Mouse (Mus musculus): Measurements from ENCODE around the gene Mplkip.
A peak's percentile ranks its signal among the peaks of the same experiment; 100 is the strongest.

Mplkip gene

DNA sequence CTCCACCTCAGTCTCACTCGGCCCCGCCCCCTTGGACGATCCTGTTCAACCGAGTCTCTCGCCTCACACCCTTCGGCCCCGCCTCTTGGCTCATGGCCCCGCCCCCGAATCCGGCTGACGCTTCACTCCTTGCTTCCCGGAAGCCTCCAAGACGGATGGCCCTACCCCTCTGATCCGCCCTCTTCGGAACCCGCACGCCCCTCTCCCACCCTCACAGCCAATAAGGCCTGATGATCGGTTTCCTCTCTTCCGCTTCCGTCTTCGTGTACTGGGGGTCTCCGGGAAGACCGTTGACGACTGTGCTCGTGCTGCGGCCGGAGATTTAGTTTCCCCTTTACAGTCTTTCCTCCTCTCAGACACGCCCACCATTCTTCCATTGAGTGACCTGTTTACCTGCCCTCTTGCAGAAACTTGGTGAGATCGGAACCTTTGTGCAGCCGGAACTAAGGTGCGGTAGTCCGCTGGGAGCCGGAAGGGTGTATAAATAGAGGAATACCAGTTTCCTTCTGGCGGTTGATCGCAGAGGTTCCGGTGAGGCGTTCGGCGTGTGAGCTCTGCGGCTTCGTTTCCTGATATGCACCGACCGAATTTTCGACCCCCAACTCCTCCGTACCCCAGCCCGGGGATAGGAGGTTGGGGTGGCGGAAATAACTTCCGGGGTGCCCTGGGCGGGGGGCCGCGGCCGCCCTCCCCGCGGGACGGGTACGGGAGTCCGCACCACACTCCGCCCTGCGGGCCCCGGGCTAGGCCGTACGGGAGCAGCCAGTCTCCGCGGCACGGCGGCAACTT lies at the start of gene Mplkip, which contains the start of gene Sugct:
Gene Mplkip, plus strand, starts transcription at position 282 of the 789 bp plus-strand sequence.
Gene Sugct, minus strand, starts transcription at position 643 of the 789 bp plus-strand sequence.
- peak; percentile 99 for DNase-seq (ENCODE audit: low spot score in 2 of 2)

DNA sequence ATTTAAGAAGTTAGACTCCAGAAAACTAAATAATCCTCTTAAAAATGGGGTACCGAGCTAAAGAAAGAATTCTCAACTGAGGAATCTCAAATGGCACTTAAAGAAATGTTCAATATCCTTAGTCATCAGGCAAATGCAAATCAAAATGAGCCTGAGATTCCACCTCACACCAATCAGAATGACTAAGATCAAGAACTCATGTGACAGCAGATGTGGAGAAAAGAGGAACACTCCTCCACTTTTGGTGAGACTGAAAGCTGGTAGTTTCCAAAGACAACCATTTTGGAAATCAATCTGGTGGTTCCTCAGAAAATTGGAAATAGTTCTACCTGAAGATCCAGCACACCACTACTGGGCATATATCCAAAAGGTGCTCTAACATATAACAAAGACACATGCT lies 27.6 kb upstream of the Mplkip start:
- DNase-seq (ENCODE audit: low spot score in 2 of 2) = no peak

DNA sequence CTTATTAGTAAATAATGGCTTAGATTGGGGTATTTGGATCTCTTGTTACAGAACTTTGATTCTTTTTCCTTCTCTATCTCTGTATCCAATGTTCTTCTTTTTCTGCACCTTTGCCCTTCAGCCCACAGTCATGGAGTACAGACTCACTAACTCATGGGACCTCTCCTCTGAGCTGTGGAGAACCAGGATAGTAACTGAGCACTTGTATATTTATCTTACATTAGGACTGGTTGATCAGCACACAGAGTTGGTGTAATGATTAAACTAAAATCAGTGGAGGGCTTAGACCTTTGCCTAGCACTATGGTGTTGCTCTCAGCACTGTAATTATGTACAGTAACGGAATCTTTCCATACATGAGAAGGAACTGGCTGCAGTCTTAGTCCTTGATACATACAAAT lies 23.9 kb upstream of the Mplkip start:
- no peak for DNase-seq (ENCODE audit: low spot score in 2 of 2)

DNA sequence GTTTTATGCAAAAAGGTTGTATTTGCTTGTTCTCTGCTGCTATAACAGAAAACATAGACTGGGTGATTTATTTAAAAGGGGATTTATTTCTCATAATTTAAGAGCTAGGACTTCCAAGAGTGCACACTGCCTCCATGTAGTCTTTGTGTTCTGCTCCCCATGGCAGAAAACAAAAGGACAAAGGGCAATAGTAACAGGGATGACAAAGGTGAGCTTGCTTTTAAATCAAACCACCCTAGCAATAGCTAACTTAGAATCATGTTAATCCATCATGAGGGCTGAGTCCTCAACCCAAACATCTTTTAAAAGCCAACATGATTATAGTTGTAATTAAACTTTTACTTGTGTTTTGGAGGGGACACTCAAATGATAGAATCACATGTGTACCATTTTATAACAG lies 5.5 kb upstream of the Mplkip start:
- DNase-seq (ENCODE audit: low spot score in 2 of 2) = no peak

DNA sequence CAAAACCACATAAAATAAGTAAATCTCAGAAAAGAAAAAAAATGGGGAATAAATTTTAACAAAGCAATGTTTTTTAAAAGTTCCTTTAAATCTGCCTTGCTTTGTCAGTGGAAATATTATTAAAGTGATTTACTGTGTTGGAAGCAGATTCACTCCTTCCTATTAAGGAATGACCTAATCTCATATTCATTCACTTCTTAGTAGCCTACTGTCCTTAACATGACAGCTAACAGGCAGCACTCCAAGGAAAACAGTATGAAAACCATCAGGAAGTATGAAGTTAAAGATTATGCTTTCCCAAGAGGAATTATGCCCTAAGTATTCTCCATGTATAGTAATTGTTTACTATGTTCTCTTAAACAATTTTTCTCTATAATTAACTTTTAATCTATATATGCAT lies 4.3 kb upstream of the Mplkip start:
- no peak for DNase-seq (ENCODE audit: low spot score in 2 of 2)

DNA sequence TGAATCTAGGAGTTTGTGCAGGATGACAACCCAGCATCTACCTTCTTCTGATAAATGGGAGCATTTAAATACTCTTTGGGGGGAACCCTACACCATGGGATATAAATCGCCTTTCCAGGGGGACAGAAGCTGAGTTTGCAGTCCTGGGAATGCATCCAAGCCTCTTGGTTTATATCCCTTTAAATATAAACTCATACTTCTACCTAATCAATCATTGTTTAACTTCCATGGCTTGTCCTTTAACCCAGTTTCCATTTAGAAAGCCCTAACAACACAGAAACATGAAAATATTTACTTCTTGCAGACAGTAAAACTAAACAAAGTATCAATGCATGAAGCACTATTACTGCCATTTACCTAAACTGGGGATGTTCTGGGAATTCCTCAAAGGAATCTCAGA lies 3.6 kb upstream of the Mplkip start:
- DNase-seq (ENCODE audit: low spot score in 2 of 2) = no peak

DNA sequence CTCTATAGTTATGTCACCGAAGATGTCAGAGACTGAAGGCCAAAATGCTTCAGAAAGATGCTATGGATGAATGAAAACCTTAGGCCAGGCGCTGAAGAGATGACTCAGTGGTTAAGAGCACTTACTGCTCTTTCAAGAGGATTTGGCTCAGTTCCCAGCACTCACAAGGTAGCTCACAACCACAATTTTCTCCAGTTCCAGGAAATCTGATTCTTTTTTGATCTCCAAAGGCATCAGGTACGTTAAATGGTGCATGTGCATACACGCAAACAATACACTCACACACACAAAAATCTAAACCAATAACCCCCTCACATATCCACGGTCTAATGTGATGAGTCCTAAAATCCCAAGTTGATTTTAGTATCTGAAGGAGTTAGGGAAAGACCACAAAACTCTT lies 1.2 kb upstream of the Mplkip start:
- peak in 1 of 2 experiments; percentile 9 for DNase-seq (ENCODE audit: low spot score in 2 of 2)

DNA sequence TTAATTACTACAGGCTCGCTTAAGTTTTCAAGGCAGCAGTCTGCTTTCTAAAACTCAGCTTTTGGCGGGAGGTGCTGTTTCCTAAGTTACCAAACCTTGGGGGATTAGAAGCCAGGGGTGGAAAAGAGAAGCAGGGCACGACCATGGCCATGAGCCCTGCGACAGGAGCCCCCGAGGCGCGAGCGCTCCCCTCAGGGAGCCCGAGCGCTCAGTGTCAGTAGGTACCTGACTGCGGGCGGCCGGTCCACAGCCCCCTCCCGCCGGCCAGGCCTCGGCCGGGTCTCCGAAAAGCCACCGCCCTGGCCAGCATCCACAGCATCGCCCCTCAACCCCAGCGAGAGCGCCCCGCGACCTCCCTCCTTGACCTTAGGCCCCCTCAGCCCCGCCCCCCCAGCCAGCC lies 578 bp upstream of the Mplkip start:
- peak; percentile 38 to 50 for DNase-seq (ENCODE audit: low spot score in 2 of 2)

DNA sequence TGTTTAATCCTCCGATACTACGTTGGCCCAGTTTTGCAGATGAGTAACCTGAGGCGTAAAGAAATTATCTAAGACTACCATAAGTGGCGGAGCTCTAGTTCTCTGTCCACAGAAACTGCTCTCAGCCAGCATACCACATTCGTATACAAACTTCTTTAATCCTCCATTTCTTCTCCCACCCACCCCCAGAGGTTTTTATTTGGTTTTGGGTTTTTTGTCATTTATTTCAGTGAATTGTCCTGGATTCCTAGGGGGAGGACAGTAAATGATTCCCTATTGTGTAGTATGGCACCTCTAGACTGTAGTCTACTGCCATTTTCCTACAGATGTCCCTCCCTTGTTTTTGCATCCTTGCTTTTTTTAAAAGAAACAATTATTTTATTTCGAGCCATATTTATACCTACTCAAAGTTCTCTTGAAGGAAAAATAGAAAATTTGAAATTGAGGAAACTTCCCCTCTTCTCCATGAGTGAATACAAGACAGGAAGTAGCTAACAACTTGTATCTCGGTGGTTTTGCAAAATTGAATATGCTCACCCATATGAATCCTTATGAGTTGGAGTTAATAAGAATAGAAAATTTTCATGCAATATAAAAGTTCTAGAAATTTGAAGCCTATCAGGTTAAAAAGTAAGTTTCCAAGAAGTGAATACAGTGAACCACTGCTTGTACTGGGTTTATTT lies 1.0 kb downstream of the Mplkip start:
- DNase-seq (ENCODE audit: low spot score in 2 of 2) = no peak

DNA sequence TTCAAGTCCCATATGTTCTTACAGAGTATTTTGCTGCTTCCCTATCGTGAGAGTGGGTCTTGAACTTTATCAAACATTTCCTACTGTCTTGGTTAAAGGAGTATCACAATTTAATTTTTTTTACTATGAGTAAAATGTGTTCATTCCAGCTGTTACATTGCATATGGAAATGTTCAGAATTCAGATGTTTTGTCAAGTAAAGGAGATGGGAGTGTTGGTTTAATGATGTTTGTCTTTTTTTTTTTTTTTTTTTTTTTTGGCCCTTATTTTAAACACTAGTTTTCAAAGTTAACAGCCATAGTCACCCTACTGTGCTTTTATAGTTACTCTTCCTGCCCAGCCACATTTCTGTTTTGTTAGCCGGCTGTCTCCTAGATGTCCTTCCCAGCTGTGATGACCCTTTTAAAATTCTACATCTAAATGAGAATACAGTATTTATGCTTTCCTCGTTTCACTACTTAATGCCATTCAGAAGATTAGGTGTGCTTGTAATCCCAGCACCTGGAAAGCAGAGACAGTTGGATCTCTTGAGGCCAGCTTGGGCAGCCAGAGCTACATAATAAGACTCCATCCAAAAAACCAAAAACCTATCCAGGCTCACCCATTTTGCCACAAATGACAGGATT lies 5.2 kb downstream of the Mplkip start:
- DNase-seq (ENCODE audit: low spot score in 2 of 2) = no peak

DNA sequence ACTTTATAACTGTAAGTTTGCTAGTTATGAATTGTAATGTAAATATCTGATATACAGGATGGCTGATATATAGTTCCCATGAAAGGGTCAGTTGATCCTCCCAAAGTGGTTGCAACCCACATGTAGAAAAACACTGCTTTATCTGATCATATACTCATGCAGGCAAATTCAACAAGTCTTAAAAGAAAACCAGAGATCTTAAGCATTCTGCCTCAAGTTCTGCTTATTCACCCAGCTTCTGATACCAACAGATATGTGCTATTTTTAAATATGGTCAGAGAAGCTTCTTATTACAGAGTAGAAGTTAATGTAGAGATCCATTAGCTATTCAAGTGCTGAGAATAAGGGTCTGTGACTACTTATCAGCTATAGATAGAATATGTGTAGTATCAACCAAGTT lies 6.3 kb downstream of the Mplkip start:
- DNase-seq (ENCODE audit: low spot score in 2 of 2) = no peak

DNA sequence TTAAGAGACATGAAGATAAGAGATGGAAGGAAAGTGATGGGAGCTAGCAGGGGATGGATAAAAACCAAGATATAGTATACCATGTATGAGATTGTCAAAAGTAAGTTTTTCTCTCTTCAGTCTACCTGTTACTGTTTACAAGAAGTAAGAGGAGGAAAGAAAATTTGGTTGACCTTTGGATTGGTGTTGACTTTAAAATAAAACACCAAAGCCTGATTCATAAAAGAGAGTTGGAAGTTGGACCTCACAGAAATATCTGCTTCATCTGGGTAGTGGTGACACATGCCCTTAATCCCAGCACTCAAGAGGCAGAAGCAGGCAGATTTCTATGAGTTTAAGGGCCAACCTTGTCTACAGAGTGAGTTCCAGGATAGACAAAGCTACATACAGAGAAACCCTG lies 7.3 kb downstream of the Mplkip start:
- DNase-seq (ENCODE audit: low spot score in 2 of 2) = no peak

DNA sequence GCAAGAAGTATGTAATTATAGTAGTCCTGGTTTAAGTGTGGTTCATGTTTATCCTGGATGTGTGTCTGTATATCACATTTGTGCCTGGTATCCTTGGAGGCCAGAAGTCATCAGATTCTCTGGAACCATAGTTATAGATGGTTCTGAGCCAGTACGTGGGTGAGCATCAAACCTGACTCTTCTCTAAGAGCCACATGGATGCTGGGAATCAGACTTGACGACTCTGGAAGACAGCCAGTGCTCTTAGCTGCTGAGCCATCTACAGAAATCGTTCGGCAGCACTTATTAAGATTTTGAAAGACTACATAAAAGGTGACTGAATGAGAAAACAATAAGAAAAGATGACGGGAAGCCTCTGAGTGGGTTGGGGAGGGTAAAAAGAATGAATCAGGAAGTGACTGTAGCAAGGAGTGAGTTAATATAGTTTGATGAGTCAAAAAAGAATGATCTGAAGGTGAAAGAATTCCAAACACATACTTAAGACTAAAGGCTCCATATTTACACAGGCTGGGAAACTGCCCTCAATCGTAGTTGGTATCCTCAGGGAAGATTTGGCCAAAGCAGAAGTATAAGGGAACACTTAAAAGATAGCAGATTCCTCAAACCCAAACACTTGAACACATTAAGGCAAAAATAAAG lies 10.3 kb downstream of the Mplkip start:
- DNase-seq (ENCODE audit: low spot score in 2 of 2) = peak in 1 of 2 experiments; percentile 28

DNA sequence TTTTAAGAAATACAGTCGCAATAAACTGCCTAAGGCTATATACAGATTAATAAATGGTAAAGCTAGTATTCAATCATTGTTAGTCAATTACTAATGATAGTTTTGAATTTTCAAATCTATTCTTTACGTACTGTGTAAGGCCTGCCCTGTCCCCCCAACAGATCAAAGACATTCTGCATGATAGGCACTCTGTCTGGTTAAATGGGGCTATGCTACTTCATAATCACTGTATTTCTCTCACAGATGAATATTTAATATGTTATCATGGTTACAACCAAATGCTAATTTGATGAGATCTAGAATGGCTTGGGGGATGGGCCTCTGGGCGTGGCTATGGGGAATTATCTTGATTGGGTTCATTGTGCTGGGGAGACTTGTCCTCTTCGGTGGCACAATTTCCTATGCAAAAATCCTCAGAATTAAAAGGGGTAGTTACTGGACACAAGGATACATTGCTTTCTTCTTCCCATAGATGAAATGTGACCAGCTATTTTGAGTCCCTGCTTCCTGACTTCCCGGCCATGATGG lies 13.9 kb downstream of the Mplkip start:
- no peak for DNase-seq (ENCODE audit: low spot score in 2 of 2)

DNA sequence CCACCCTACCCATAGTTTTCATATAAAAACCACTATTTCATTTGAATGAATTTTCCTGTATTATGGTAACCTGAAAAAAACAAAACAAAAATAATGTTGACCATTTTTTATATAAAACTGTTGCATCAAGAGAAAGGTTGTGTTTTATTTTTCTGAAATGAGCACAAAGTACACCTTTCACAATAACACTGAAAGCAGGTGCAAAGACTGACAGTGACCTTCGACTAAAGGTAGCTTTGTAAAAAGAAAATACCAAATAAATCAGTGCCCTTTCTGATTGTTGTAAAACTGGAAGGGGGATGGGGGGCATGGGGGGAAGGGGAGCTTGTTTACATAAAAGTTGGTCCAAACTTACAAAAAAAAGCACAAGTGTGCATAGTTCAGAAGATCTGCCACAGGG lies 22.4 kb downstream of the Mplkip start:
- no peak for DNase-seq (ENCODE audit: low spot score in 2 of 2)

DNA sequence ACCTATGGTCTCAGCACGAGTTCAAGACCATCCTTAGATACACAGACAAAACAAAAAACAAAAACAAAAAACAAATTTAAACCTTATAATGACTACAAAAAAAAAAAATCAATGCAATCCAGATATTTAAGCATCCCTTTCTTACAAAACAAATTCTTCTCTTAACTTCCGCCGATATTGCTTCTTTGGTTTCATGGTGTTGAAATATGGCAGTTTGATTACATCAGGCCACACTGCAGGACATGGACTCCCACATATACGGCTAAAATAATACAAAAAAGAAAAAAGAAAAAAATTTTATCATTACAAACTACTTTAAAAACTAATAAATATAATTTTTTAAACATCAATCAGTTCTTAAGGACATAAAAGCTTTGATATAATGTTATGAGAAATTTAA lies 32.9 kb downstream of the Mplkip start:
- no peak for DNase-seq (ENCODE audit: low spot score in 2 of 2)

DNA sequence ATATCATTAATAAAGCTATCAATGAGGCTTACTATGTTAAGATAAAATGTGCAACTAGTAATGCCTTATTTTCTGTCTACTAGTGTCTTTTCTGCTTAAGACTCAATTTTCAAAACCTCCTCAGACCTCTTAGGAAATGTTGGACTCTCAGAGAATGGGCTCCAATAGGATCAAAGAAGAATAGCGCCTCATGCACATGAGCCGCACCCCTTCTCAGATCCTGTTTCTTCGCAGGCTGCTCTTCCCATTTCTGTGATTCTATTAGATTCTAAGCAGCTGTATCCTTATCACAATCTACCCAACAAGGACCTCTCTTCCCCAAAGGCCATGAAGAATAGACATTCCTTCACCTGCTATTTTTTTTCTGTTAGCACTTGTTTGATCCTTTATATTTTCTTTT lies 33.8 kb downstream of the Mplkip start:
- DNase-seq (ENCODE audit: low spot score in 2 of 2) = no peak
